Mouse (Mus musculus): Measurements from ENCODE around the gene Trpm8.

Gene Trpm8

GRCm38 (mm10) chr1:88277098-88277817 lies at the start of gene Trpm8, which contains the start of gene Hjurp:
Gene Trpm8, plus strand, starts transcription at chr1:88277661.
Gene Hjurp, minus strand, starts transcription at chr1:88277633.
- DNase-seq (ENCODE audit: low read depth in 1 of 2, low spot score in 2 of 2) = peak; percentile 100

- DNase-seq (ENCODE audit: low read depth in 1 of 2, low spot score in 2 of 2) = peak in 1 of 2 experiments; percentile 18
Observed at GRCm38 (mm10) chr1:88228121-88228520, 49.3 kb upstream of the Trpm8 start.

DNA sequence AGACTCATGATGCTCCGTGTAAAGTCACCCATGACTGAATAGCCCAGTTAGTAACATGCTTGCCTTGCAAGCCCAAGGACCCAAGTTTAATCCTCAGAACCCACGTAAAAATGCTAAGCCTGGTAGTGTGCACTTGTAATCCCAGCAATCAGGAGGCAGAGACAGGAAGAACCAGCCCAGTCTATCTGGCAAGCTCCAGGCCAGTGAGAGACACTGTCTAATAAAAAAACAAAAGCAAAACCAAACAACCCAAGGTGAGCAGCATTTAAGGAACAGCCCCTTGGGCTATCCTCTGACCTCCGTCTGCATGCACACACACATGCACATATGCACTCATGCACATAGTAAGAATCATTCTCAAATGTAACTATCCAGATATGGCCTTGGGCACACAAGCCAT lies 47.9 kb upstream of the Trpm8 start:
- DNase-seq (ENCODE audit: low read depth in 1 of 2, low spot score in 2 of 2) = no peak

- no peak for DNase-seq (ENCODE audit: low read depth in 1 of 2, low spot score in 2 of 2)
Observed at GRCm38 (mm10) chr1:88229986-88230385, 47.5 kb upstream of the Trpm8 start.

DNA sequence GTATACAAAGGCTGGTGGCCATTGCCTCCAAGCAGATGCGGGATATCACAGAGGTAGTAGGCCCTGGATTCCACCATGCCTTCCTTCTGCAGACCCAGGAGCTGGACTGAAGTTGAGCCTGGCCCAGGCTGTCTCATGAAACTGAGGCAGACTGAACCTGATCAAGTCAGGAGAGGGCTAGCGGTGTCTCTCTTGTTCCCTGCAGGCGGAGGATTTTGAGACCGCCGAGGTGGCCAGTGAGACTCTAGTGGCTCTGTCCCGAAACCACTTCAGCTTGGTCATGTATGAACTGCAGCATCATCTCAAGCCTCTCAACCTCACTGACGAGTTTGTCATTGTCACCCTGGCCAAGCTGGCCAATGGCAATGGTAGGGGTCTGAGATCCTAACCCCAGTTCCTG lies 47.0 kb upstream of the Trpm8 start:
- no peak for DNase-seq (ENCODE audit: low read depth in 1 of 2, low spot score in 2 of 2)

GRCm38 (mm10) chr1:88230981-88231802 lies 46.3 kb upstream of the Trpm8 start:
- no peak for DNase-seq (ENCODE audit: low read depth in 1 of 2, low spot score in 2 of 2)

DNA sequence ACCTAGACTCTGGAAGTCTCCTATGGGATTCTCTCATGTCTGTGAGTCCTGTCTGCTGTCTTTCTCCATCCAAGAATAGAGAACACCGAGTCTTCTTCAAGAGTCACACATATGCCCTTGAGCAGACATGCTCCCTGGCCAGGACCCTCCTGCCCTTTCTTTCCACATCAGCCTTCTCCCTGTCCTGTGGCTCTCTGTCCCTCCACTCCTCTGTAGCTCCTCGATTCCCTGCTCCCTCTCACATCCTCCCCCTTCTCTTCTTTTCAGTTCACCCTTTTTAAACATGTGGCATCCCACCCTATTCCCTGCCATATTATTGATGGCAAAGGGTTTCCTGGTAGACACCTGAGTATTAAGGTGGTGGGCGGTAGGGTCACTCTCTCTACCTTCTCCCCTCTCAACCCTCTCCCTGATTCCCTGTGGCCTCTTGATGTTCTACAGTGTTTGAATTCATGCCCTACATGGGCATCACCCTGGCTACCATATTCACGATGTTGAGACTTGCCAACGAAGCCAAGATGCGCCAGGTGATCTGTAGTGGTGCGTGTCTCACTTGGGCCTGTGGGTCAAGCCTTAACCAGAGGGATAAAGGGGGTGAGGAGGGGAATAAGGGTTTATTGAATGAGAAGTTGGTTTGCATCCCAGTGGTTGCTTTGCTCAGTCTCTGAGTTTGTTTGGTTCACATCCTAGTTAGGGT lies 45.5 kb upstream of the Trpm8 start:
- no peak for DNase-seq (ENCODE audit: low read depth in 1 of 2, low spot score in 2 of 2)

GRCm38 (mm10) chr1:88232664-88233380 lies 44.6 kb upstream of the Trpm8 start:
- DNase-seq (ENCODE audit: low read depth in 1 of 2, low spot score in 2 of 2) = no peak

DNA sequence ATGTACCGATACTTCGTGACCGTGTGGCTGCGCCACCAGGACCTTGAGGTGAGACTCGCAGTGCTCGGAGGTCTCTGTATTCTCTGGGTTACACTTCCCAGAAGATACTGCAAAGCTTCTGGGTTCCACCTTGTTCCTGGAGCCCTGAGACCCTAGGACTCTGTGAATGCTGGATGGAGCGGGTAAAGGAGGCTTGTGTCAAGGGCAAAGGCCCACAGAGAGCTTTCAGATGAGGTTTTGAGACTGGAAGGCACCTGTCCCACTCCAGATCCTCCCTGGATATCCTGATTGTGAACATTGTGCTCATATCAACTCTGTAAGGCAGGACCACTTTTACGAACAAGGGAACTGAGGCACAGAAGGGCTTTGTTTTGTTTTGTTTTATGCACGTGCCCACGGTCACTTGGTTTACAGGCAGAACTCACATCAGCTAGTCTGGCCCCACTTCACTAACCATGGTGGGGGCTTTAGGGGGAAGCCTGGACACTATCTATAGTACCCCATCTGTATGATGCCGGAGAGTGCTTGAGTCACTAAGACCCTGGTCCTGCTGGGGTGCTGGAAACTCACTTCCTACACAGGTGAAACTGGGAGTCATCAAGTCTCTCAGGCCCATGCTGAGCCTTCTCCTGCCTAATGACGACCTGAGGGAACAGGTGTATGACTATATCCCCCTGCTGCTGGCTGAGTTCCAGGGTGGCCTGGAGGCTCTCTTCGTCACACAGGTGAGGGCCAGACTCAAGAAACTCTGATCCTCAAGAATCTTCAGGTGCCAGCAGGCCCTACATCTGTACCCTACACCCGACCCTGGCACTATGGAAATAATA lies 43.8 kb upstream of the Trpm8 start:
- no peak for DNase-seq (ENCODE audit: low read depth in 1 of 2, low spot score in 2 of 2)

GRCm38 (mm10) chr1:88234248-88234610 lies 43.2 kb upstream of the Trpm8 start:
- no peak for DNase-seq (ENCODE audit: low read depth in 1 of 2, low spot score in 2 of 2)

DNA sequence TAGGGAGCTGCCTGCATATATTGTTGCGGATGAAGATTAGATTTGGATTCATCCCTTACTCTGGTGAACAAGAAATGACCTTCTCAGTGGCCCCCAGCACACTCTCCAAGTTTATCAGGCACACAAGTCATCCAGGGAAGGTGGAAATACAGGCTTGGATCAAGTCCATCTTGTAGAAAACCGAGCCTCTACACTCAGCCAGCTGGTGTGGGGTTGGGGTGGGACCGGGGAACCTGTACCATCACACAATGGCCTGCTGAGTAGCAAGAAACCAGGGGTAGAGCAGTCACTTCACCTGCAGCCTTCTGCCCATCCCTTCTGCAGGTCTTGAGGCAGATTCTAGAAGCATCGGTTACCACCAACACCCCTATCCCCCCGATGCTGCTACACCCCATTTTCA lies 42.8 kb upstream of the Trpm8 start:
- no peak for DNase-seq (ENCODE audit: low read depth in 1 of 2, low spot score in 2 of 2)

DNA sequence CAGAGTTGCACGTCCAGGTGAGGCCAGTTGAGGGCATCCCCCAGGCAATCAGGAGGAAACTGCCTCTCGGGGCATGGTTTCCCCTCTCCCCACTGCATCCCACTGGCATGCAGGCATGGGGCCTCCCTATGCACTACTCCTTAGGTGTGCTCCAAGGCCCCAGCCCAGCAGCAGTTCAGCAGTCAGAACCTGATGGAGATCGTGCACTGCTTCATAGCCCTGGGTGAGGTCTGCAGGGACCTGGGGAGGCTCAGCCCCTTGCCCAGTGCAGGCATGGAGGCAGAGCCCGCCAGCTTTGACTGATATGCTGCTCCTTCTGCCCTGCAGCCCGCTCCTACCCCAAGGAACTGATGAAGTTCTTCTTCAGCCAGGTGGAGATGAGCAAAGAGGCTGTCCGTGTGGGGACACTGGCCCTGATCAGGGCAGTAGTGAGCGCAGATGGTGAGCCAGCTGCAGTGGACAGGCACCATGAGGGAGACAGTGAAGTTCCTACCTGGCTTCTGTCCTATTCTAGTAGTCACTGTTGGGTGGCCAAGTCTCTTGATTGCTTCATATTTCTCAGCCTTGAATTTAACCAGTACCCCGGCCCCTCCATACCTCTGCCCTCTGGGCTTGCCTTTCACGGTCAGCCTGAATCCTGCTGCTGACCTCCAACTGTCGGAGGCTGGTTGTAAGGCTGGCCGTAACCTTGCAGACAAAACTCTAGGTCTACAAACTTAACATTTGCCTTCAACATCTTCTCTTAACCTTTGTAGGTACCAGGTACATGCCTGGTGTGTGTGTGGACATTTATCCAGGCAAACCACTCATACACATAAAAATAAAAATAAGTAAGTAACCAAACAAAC lies 42.2 kb upstream of the Trpm8 start:
- DNase-seq (ENCODE audit: low read depth in 1 of 2, low spot score in 2 of 2) = no peak

DNA sequence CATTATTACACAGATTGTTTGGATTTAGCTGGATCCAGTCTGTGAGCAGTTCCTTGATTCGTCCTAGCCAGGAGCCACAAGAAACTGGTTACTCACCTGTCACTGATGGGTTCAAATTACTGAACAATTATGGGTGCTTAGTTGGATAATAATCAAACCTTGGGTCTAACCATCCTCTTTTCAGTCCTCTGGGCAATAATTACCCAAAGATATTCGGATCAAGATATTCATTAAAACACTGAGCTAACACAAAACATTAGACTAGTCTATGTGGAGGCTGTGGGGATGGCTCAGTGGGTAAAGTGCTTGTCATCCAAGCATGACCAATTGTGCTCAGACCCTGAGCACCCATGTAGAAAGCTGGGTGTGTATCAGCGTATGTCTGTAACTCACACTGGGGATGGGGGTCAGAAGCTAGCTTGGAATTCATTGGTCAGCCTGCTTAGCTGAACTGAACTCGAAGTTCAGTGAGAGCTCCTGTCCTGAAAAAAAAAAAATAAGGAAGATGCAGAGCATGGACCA lies 41.5 kb upstream of the Trpm8 start:
- no peak for DNase-seq (ENCODE audit: low read depth in 1 of 2, low spot score in 2 of 2)

DNA sequence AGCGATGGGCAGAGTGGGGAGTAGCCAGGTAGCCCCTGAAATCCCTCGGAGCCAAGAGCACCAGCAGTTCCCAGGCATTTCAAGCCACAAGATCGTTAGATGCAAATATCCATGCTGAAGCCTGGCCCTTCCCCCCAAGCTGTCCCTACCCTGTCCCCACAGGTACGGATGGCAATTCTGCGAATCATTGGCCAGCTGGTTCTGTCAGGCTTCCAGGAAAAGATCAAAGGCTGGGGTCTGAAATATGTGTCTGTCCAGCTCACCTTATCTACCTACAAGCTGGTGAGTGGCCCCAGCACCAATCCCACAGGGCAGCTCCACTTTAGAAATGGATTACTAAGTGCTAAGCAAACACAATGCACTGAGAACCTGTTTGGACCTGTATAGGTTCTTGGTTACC lies 40.1 kb upstream of the Trpm8 start:
- DNase-seq (ENCODE audit: low read depth in 1 of 2, low spot score in 2 of 2) = no peak

DNA sequence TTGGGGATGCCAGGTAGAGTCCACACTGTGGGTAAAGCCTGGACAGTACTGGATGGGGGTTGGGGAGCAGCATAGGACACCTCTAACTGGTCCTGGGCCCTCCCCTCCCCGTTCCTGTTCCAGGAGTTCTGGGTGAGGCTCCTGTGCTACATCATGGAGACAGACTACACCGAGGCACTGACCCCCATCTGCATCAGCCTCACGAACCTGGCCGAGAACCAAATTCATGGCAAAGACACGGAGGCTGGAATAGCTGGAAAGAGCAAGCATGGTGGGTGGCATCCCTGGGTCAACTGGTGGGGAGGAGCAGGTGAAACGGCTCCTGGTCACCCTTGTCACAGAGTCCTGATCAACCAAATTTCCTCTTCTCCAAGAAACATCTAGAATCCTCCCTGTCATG lies 38.7 kb upstream of the Trpm8 start:
- DNase-seq (ENCODE audit: low read depth in 1 of 2, low spot score in 2 of 2) = no peak

- DNase-seq (ENCODE audit: low read depth in 1 of 2, low spot score in 2 of 2) = no peak
Observed at GRCm38 (mm10) chr1:88240072-88240471, 37.4 kb upstream of the Trpm8 start.

DNA sequence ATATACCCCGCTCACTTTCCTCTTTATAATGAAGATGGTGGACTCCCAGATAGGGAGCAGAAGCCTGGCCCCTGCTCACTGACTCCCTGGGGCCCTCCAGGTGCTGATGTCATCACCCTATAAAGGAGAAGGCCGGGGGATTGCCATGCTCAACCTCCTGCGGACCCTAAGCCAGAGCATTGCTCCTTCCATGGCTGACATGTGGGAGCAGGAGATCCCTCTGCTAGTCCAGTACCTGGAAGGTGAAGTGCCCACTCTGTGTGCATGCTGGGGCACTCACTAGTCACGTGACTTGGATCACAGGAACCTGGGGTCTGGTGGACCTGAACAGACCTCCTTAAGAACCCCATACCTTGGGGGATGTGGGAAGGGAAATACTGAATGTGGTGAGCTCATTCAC lies 36.9 kb upstream of the Trpm8 start:
- no peak for DNase-seq (ENCODE audit: low read depth in 1 of 2, low spot score in 2 of 2)

- DNase-seq (ENCODE audit: low read depth in 1 of 2, low spot score in 2 of 2) = no peak
Observed at GRCm38 (mm10) chr1:88243861-88244260, 33.6 kb upstream of the Trpm8 start.

- no peak for DNase-seq (ENCODE audit: low read depth in 1 of 2, low spot score in 2 of 2)
Observed at GRCm38 (mm10) chr1:88245881-88246280, 31.6 kb upstream of the Trpm8 start.
